Mouse (Mus musculus): ENCODE measurements around the gene Dlgap4.

The Dlgap4 gene

GRCm38 (mm10) chr2:156658751-156659150 is 45.2 kb downstream of the Dlgap4 start:
- DNase-seq (ENCODE audit: low read depth, low spot score): no peak

GRCm38 (mm10) chr2:156659981-156660380 is 46.5 kb downstream of the Dlgap4 start:
- DNase-seq (ENCODE audit: low read depth, low spot score): no peak

GRCm38 (mm10) chr2:156663162-156663561 is 49.7 kb downstream of the Dlgap4 start:
- DNase-seq (ENCODE audit: low read depth, low spot score): no peak

- no peak for DNase-seq (ENCODE audit: low read depth, low spot score)
These were observed 50.9 kb downstream of the Dlgap4 start for GRCm38 (mm10) chr2:156664407-156664806.

- no peak for DNase-seq (ENCODE audit: low read depth, low spot score)
These were observed 51.6 kb downstream of the Dlgap4 start for GRCm38 (mm10) chr2:156664993-156665518.

- no peak for DNase-seq (ENCODE audit: low read depth, low spot score)
These were observed 52.2 kb downstream of the Dlgap4 start for GRCm38 (mm10) chr2:156665620-156666196.

GRCm38 (mm10) chr2:156666231-156666630 is 52.7 kb downstream of the Dlgap4 start:
- no peak for DNase-seq (ENCODE audit: low read depth, low spot score)

GRCm38 (mm10) chr2:156667290-156667689 is 53.8 kb downstream of the Dlgap4 start:
- no peak for DNase-seq (ENCODE audit: low read depth, low spot score)

GRCm38 (mm10) chr2:156668625-156669024 is 55.1 kb downstream of the Dlgap4 start:
- DNase-seq (ENCODE audit: low read depth, low spot score): no peak

GRCm38 (mm10) chr2:156673307-156673706 is 59.8 kb downstream of the Dlgap4 start:
- no peak for DNase-seq (ENCODE audit: low read depth, low spot score)

GRCm38 (mm10) chr2:156673881-156674669 is 60.6 kb downstream of the Dlgap4 start:
- no peak for DNase-seq (ENCODE audit: low read depth, low spot score)

GRCm38 (mm10) chr2:156676885-156677284 is 63.4 kb downstream of the Dlgap4 start:
- no peak for DNase-seq (ENCODE audit: low read depth, low spot score)

- no peak for DNase-seq (ENCODE audit: low read depth, low spot score)
These were observed 64.6 kb downstream of the Dlgap4 start for GRCm38 (mm10) chr2:156678112-156678511.

- DNase-seq (ENCODE audit: low read depth, low spot score): no peak
These were observed 69.5 kb downstream of the Dlgap4 start for GRCm38 (mm10) chr2:156682965-156683364.

- no peak for DNase-seq (ENCODE audit: low read depth, low spot score)
These were observed 72.5 kb downstream of the Dlgap4 start for GRCm38 (mm10) chr2:156685999-156686398.

GRCm38 (mm10) chr2:156686754-156687153 is 73.2 kb downstream of the Dlgap4 start:
- DNase-seq (ENCODE audit: low read depth, low spot score): no peak

- DNase-seq (ENCODE audit: low read depth, low spot score): no peak
These were observed 75.1 kb downstream of the Dlgap4 start for GRCm38 (mm10) chr2:156688604-156689003.

- DNase-seq (ENCODE audit: low read depth, low spot score): no peak
These were observed 77.3 kb downstream of the Dlgap4 start for GRCm38 (mm10) chr2:156690833-156691232.

GRCm38 (mm10) chr2:156691746-156692145 is 78.2 kb downstream of the Dlgap4 start:
- no peak for DNase-seq (ENCODE audit: low read depth, low spot score)

- no peak for DNase-seq (ENCODE audit: low read depth, low spot score)
These were observed 79.8 kb downstream of the Dlgap4 start for GRCm38 (mm10) chr2:156693241-156693807.

- DNase-seq (ENCODE audit: low read depth, low spot score): no peak
These were observed 83.8 kb downstream of the Dlgap4 start for GRCm38 (mm10) chr2:156697261-156697660.

GRCm38 (mm10) chr2:156698168-156698567 is 84.7 kb downstream of the Dlgap4 start:
- no peak for DNase-seq (ENCODE audit: low read depth, low spot score)

- DNase-seq (ENCODE audit: low read depth, low spot score): peak; percentile 57
These were observed 92.0 kb downstream of the Dlgap4 start for GRCm38 (mm10) chr2:156705473-156705872.

All from c-Kit-negative CD71-positive TER-119-positive erythroid progenitor cells, embryonic 14.5 days (primary cell).